Mouse (Mus musculus) spleen, adult 2 months (tissue): ENCODE data around the gene Sugt1.

Experiments
- CTCF ChIP-seq: fragments of 200-500 bp; IDR thresholded peaks from 2 replicates; pipeline ENCODE4 v1.5.1; 2011; ENCODE audit warnings: mild to moderate bottlenecking, inconsistent platforms; ENCODE audit not compliant: insufficient read depth, insufficient read length, insufficient replicate concordance; ENCODE audit errors: extremely low read depth
- POLR2A ChIP-seq: fragments of 200-500 bp; IDR thresholded peaks from 2 replicates; pipeline ENCODE4 v1.6.1; 2011; ENCODE audit warnings: low read depth, low read length, inconsistent platforms

GRCm38 (mm10) chr14:79662001-79662400, 74.5 kb downstream of the Sugt1 start, which contains the start of gene Cnmd:
- TF ChIP-seq CTCF, result no peak
- TF ChIP-seq POLR2A, result no peak
